Mouse (Mus musculus) embryo, embryonic 10.5 days (tissue): ENCODE results near the gene Fam83d.
"Not testable (repeated sequence)": the region's sequence is repeated elsewhere in the genome, so short reads cannot be mapped to it uniquely, and the experiment has no call there.

Experiments used
- DNase-seq: peaks from one replicate; pipeline ENCODE4 v3.0.0-alpha.2; 2015; ENCODE audit warnings: low spot score

Fam83d gene

GRCm38 (mm10) chr2:158767742-158768339 is at the start of gene Fam83d:
Fam83d (plus strand) TSS chr2:158768093.
- peak; percentile 99 for DNase-seq

- DNase-seq: no peak
These were observed 48.9 kb upstream of the Fam83d start for GRCm38 (mm10) chr2:158718816-158719549.

GRCm38 (mm10) chr2:158720715-158721370 is 47.0 kb upstream of the Fam83d start:
- no peak for DNase-seq

- DNase-seq: no peak
These were observed 46.4 kb upstream of the Fam83d start for GRCm38 (mm10) chr2:158721481-158721880.

- DNase-seq: no peak
These were observed 45.8 kb upstream of the Fam83d start for GRCm38 (mm10) chr2:158722135-158722534.

- no peak for DNase-seq
These were observed 44.8 kb upstream of the Fam83d start for GRCm38 (mm10) chr2:158722991-158723551.

- no peak for DNase-seq
These were observed 44.1 kb upstream of the Fam83d start for GRCm38 (mm10) chr2:158723806-158724205.

GRCm38 (mm10) chr2:158726252-158726651 is 41.6 kb upstream of the Fam83d start:
- DNase-seq: no peak

- DNase-seq: no peak
These were observed 39.7 kb upstream of the Fam83d start for GRCm38 (mm10) chr2:158728061-158728815.

- DNase-seq: no peak
These were observed 37.0 kb upstream of the Fam83d start for GRCm38 (mm10) chr2:158730896-158731295.

GRCm38 (mm10) chr2:158732521-158732920 is 35.4 kb upstream of the Fam83d start:
- no peak for DNase-seq

GRCm38 (mm10) chr2:158733136-158733535 is 34.8 kb upstream of the Fam83d start:
- no peak for DNase-seq

- no peak for DNase-seq
These were observed 34.0 kb upstream of the Fam83d start for GRCm38 (mm10) chr2:158733914-158734313.

GRCm38 (mm10) chr2:158734500-158735152 is 33.3 kb upstream of the Fam83d start:
- DNase-seq: no peak

- DNase-seq: no peak
These were observed 32.6 kb upstream of the Fam83d start for GRCm38 (mm10) chr2:158735340-158735739.

GRCm38 (mm10) chr2:158736247-158736646 is 31.6 kb upstream of the Fam83d start:
- DNase-seq: not testable (repeated sequence)

- DNase-seq: no peak
These were observed 29.3 kb upstream of the Fam83d start for GRCm38 (mm10) chr2:158738591-158738990.

- DNase-seq: no peak
These were observed 28.8 kb upstream of the Fam83d start for GRCm38 (mm10) chr2:158739113-158739512.

- peak; percentile 35 for DNase-seq
These were observed 26.8 kb upstream of the Fam83d start for GRCm38 (mm10) chr2:158741011-158741501.

GRCm38 (mm10) chr2:158742431-158742830 is 25.5 kb upstream of the Fam83d start:
- no peak for DNase-seq

- DNase-seq: no peak
These were observed 24.3 kb upstream of the Fam83d start for GRCm38 (mm10) chr2:158743518-158744141.
